Mouse (Mus musculus): ENCODE data around the gene Edar. TPM values are rescaled to one million over a fixed set of nuclear protein-coding genes. Genes with fewer than 3 reads are reported as not detected.

The Edar gene
- polyA plus RNA-seq (2012; ENCODE audit: low replicate concordance) = not detected in 2 replicates

DNA sequence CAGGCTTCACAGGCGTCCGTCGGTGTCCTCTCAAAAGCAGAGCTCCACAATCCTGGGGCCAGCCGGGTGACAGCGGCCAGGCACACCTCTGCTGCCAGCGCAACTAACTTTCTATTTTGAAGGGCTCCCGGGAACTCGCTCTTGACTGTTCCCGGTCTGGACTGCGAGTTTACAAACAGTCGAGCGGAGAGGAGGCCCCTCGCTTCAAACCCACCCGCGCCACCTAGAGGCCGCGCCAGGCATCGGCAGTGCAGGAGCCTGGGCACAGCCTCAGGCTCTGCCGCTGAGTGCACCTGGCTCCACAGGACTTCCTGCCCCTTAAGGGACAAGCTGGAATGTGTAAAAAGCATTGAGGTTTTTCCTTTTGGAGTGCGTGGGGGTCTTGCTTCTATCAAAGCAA is at the start of gene Edar:
Gene Edar, minus strand, starts transcription at position 122 of the 400 bp plus-strand sequence.

GRCm38 (mm10) chr10:58718110-58718509 is 42.7 kb upstream of the Edar start, which contains the start of gene Gm17542:
TSS of gene Gm17542 (minus strand) at chr10:58718210.

Other genes starting within 250 kb of the Edar start
- 2.1 and 5.9 TPM in 2 replicates for gene Ranbp2, start 228.7 kb downstream of the Edar start, polyA plus RNA-seq (2012; ENCODE audit: low replicate concordance)
- gene Ccdc138, start 177.7 kb downstream of the Edar start, polyA plus RNA-seq (2012; ENCODE audit: low replicate concordance) = 0.15 and 0.30 TPM in 2 replicates
- not detected in 2 replicates for gene Gm17542, start 42.6 kb upstream of the Edar start, polyA plus RNA-seq (2012; ENCODE audit: low replicate concordance)
- 0.08 and 0.22 TPM in 2 replicates for gene Sh3rf3, start 137.7 kb upstream of the Edar start, polyA plus RNA-seq (2012; ENCODE audit: low replicate concordance)